Mouse (Mus musculus) stomach, postnatal 0 days (tissue): ENCODE measurements around the gene Rho.

Experiments
- CTCF ChIP-seq: IDR thresholded peaks from 2 replicates; pipeline ENCODE4 v1.5.1; 2016; ENCODE audit warnings: antibody characterized with exemption, low read depth, mild to moderate bottlenecking, moderate library complexity
- EP300 ChIP-seq: optimal IDR thresholded peaks from 2 replicates; pipeline ENCODE3; 2016; ENCODE audit warnings: antibody characterized with exemption

DNA sequence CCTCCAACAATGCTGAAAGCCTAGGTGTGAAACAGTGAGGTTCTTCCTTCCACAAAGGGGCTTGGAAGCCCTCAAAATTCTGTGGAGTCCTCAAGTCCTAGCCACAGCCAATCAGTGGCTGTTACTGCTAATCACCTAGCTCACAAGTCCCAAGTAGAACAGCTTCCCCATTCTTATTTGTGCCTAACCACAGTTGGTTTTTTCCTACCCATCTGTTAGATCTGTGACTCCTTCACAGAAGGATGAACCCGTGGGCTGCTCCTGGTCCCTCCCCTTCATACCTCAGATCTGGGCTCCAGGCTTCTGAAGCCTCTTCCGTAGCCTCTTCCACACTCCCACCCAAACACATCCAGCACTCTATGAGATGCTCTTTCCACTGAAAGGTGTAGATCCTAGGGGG lies 24.7 kb upstream of the Rho start:
- TF ChIP-seq EP300: no peak
- no peak for TF ChIP-seq CTCF
